Mouse (Mus musculus) skeletal muscle tissue, adult 2 months (tissue): ENCODE results near the gene Gmds.
A peak's percentile ranks its signal among the peaks of the same experiment; 100 is the strongest.

Source experiments
- DNase-seq: peaks from one replicate; pipeline ENCODE4 v3.0.0-alpha.2; 2012; ENCODE audit warnings: low read depth, low spot score

The Gmds gene

DNA sequence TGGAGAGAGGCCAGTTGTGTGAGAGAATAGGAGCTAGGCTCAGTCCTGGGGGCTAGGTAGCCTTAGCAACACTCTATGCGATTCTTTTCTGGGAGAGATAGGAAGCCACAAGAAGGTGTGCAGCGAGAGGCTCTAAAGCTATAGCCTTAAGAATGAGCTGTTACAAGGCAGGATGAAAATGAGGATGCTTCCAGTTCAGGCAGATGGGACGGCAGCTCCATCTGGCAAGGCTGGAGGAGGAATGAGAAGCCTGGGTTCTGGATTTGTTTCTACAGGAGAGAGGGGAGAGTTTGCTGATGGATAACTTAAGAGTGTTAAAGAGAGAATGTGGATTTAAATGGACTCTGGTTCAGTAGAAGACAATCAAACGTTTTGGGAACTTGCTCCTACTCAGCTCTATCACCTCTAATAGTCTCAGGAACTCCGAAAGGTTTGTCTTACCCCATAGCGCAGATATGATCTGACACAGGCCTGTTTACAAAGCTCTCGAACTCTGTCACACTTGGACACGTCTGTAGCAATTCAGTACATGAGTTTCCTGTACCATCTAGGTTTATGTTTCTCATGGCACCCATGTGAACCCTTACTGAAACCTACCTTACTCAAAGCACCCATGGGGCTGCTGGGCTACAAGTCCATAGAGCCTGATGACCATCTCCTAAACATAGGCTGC, 459.6 kb downstream of the Gmds start:
- DNase-seq = no peak

DNA sequence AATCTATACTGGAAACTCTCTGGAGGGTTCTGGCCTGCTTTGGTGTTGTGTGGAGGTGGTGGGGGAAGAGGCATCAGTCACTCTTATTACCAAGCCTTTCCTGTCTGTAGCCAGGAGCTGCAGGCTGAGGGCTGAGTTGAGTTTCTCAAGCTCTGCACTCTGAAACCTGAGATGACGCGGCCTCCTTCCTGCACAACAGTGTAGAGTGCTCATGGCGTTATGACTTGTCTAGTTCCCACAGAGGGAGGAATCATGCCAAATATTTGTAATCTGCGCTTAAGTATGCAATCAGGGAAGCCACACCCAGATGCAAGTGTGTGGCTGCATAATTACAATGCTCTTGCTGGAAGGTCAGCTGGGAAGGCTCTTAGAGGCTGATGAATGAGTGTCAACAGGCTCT, 461.5 kb downstream of the Gmds start:
- peak; percentile 8 for DNase-seq

DNA sequence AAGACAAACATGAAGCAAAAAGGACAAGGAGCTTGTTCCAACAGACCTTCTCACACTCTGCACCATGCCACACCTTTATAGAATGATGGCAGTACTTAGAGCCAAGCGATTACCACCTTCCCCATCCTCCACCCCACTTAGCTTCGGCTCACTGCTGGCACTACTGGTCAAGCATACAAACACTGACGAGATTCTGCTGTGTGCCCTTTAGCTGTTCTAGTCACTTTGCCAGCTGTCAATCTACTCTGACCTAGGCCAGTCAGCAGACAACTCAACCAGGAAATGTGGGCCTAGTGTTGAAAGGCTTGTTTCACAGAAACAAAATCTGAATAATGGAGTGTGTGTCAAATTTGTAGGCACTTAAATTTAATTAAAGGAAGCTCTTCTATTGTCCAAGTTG, 464.1 kb downstream of the Gmds start:
- DNase-seq = no peak

DNA sequence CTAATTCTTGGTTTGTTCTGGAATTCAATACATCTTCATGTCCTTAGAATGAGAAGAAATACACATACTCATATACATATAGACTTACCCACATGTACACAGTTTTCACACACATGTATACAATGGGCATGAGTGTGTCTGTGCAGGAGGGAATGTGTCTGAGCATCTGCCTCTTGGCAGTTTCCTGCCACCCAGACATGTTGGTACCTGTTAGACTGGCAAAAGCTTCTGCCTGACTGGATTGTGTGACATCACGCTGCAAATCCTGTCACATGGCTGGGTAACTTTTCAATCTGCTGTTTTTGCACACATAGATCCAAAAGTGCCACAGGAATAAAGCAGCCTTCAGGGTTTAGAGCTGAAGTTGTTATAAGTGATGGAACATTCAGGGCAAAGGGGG, 465.3 kb downstream of the Gmds start:
- DNase-seq = no peak

DNA sequence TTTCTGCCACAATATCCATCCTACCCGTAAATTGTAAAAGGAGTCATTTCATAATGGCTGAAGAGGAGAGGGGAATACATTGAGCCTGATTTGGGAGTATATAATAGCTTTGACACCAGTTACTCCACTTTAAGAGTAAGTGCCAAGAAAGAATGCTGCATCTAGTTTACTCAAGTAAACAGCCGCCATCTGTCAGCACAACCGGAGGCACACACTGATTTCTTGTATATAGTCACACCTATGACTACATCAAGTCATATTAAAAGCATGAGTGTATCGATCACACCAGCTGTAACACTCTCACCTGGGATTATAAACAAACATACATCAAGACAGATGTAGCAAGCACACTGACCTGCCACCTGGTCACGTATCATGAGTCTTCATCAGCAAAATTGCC, 473.8 kb downstream of the Gmds start:
- no peak for DNase-seq

DNA sequence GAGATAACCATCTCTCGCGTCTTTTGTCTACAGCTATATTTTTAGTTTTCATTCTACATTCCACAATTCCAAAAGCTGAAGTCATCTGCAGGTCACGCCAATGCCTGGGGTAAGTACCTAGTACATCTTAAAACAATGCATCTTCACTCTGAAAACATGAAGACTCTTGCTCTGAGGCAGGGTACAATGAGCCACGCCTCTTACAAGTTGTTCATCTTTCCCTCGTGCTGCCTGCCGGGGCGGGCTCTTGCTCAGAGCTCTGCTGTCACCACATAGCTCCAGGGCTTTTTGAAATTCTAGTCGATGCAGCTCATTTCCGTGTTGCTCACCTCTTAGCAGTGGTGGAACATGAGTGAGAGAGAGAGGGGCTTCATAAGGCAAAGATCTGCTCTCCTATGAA, 475.1 kb downstream of the Gmds start:
- no peak for DNase-seq

DNA sequence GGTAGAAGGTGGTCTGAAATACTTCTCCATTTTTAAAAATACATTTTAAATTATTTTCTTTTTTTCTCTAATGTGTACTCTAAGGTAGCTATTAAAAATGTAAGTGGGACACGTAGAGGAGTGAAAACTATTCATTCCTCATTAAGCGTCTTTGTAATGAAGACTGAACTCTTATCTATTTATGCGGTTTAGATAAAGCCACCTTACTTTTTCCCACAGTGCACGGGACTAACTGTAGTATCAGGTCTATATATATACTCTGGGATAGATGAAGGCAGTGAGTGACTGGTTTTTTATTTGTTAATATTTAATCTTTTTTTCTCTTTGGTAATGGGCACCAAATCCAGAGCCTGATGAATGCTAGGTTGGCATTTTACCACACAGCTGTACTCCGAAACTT, 478.3 kb downstream of the Gmds start:
- DNase-seq = no peak

DNA sequence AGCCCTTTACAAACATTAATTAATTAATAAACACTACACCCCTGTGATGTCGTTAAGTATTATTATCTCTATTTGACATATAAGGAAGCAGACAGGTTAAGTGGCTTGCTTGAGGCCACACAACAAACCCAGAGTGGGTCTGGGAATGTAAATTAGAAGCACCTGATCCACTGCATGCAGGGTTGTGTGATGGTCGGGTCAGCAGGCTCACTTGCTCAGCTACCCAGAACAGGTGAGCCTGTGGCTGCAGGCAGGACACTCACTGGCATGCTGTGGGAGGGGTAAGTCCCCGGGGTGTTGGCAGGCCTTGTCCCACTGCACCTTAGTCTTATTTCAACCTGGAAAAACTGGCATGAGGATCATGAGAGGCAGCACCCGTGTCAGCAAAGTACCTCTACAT, 484.5 kb downstream of the Gmds start:
- no peak for DNase-seq

DNA sequence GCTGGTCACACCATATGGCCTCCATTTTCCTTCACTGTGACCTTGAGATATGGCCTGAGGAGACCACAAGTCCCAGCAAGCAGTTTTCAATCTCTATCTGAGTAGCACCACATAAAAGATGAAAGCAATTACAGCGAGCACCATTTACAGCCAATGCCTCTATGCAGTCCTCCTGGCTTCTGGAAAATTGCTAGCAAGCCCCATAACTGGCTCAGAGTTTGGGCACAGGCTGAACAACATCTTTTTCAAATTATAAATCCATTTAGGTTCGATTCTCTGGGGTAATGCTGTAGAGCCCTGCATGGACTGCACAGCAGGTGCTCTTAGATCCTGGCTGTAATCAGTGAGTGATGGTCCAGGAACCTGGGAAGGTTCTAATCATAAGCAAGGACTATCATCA, 485.0 kb downstream of the Gmds start:
- no peak for DNase-seq

DNA sequence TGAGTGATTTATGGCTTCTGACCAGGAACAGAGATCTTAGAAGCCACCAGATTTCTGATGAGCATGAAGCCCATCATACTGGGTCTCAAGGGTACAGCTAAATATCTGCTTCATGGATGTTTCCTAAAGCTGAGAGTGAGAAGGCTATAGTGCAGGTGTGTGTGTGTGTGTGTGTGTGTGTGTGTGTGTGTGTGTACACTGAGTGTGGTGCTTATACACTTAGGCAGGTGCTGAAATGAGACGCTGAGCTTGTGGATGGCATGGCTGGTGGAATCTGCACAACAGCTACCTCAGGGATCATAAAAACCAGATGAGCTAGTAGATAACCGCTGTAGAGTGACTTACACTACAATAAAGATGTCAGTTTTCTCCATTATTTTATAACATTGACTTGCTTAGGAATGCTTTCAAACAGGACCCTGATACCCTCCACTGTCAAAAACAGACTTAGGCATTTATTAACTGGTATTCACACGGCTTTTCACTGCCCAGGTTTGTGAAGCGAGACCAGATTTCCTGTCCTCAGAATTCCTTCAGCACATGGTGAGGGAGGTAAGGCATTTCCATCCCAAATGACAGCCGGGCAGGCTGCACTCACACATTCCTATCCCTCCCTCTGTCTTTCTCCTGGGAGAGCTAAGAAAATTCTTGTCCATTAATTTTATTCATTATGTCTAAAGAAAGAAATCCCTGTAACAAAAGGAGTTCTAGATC, 489.1 kb downstream of the Gmds start:
- DNase-seq = no peak

DNA sequence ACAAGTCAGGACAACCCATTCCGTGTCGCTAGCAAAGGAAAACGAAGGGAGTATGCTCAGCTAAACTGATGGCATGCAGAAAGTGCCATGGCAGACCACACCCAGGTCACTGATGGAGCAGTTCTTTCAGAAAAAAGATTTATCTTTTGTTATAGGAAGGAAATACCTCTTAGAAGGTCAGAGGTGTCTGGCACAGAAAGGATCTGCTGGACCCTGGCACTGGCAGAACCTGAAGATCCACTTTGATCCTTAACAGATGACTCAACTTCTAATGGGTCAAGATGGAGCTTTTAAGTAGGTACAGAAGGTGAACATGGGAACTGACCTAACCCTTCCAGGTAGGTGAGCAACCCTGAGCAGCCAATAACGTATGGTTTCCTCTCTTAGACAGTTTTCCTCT, 502.7 kb downstream of the Gmds start:
- DNase-seq = no peak

DNA sequence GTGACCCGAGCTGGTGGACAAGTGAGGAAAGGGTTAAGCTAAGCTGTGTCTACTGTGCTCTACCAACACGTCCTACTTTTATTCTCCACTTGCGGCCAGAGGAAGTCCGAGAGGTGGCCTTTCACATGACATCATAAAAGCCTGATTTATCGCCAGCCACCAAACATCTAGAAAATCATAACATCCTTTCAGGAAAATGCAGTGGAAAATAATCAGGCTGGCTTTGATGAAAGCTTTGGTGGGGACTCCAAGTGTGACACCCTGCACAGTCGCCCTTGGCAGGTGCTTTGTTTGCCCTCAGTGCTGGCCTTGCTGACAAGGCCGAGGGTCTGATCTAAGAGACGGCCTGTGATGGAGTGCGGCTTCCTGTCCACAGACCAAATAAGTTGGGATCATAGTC, 508.2 kb downstream of the Gmds start:
- no peak for DNase-seq

DNA sequence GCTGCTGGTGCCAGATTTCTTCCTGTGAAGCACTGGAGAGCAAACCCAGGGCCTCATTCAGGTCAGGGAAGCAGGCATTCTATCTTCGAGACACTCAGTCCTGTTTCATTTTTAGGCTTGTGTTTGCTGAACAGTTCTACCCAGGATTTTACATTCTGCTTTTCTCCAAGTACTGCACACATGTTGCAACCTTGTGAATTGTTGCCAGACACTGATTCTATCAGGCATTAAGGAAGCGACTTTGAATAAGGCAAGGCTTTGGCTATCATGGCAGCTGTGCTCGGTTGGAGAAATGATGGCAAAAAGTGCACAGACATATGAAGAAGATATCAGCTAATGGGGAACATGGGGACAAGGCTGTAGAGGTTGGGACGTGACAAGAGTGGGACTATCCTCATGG, 510.1 kb downstream of the Gmds start:
- DNase-seq = no peak

DNA sequence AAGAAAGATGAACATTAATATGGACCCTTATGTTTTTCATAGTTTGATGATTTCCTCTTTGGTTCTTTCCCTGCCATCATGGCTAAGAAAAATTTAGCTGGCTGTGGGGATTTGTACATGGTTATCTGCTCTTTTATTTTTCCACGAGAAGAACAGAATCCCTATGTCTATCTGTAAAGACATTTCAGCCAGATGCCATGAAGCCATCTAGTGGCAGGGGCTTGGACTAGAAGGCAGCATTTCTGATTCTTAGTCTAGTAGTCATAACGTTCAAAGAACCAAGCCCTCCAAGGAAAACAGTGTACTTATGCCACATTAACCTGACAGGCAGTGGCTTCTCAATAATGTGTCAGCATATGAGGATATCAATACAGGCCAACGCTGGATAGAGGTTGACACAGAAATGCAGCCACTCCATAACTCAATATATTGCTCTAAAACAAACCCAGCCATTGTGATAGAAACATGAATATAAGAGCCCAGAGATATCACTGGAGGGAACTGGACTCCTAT, 510.7 kb downstream of the Gmds start:
- no peak for DNase-seq

DNA sequence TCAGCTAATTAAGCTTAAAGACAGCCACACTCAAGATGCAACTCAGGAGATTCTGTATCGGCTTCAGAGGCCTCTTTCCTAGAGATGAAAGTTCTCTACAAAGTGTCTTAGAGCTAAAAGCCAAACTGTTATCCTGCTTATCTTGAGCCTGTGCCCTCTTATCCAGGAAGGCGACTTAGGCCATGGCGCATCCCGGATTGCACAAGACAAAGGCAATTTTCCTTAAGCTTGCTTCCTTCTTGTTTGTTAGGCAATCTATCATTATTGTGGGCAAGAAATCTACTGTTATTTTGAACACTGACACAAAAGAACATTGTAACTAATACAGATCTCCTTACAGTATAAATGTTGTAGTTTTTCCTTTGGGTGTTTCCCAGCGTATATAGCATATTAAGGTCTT, 511.4 kb downstream of the Gmds start:
- DNase-seq = no peak

DNA sequence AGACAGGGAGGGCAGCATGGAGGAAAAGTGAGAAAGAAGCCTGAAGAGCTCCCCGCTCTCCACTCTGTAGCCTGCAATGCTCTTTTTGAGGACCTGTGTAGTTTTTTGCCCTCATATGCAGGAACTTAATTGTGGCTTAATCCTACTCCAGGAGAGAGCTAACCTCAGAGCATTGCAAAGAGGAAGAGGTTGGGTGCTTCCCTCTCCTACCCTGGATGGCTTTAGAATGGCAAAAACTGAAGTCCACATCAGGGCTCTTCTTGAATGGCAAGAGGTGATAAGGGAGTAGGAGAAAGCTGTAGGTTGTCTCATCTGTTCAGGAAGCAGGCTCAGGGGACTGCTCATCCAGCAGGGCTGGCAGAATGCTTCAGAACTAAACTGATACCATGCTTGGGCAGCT, 513.4 kb downstream of the Gmds start:
- DNase-seq = no peak

DNA sequence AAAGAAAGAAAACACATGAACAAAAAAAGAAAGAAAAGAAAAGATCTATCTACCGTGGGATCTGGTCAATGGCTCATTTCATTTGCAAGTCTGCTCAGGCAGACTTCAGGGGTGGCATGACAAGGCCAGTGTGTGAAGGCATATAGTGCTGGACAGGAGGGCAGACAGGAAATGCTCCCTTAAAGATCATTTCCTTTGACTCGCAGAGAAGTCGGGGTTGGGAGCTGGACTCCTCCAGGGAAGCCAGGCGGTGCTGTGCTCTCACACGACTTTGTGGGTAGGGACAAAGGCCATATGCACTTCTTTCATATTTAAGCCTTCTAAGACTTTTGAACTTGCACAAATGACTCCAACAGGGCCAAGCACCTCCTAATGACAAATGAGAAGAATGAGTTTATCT, 515.2 kb downstream of the Gmds start:
- DNase-seq = no peak

DNA sequence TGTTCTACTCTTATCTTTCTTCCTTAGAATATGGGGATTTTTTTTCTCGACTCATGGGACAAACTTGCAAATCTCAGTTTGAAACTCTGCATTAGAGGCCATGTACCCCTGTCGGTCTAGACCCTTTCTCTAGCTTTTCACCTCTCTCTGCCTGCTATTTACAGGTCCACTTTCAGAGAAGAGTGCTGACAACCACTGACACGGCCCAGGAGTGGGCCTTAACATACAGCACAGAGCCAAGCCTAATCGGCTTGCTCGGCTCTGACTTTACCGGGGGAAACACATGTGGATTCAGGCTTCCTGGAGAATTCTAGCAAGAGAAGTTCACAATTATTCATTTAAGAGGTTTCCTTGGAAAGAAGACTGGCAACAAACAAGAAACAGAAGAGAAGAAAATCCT, 517.5 kb downstream of the Gmds start:
- DNase-seq = no peak

DNA sequence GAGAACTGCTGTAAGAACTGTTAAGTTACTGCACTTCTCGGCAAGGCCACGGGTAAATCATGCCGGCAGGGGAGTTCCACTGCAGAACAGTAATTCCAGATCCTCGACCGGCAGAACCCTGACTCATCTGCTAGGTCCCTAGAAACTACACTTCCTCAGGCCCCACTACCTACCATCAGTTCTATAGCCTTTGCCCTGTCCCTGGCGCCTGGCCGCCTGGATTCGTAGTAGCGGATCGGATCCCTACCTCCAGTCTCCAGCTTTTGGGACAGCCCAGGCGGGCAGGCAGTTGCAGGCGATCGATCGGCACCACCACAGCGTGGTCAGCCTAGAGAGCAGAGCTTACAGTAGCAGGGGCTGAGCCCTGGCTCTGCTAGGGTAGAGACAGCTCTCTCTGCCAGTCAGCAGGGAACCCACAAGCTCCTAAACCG, 517.9 kb downstream of the Gmds start:
- DNase-seq = no peak

DNA sequence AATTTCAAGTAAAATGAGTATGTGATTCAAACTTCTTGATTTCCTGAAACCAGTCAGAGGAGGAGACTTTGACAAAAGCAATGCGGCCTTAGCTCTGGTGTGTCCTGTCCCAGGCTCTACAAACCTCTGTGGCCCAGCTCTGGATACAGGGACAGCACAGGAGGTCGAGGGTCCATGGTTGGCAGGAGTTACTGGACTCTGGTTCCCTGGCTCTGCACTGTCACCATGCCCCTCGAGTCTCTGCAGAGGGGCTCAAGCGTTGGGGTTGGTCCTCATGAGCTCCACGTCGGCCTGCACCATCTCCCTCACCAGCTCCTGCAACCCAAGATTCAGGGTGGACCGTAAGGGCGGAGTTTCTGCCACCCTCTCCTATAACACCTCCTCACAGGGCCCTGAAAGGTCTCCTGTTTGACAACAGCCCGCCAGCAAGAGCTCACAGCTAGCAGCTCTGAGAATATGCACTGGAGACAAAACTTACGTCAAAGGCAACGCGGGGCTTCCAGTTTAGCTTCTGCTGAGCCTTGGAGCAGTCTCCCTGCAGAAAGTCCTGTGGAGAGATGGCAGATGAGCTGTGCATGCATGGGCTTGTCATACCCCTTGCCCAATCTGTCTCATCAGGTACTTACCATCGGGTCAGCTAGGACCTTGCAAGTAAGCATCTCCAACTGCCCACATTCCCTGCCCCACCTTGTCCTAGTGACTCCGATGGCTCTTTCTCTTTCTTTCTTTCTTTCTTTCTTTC, 518.7 kb downstream of the Gmds start:
- no peak for DNase-seq

DNA sequence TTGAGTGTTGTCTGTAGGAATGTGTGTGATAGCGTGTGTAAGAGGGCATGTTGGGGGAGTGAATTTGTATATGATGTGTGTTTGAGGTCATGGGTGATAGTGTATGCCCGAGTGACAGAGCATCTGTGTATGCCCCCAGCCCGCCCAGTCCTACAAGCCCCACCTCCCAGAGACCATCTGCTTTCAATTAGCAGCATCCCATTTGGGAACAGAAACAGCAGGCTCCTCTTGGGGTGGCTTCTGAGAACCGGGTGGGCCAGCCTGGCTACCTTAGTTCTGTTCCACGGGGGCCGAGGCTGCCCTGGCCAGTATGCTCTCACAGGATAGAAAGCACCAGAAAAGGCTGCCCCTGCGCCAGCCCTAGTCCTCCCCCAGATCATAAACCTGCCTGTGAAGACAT, 520.2 kb downstream of the Gmds start:
- DNase-seq = no peak

DNA sequence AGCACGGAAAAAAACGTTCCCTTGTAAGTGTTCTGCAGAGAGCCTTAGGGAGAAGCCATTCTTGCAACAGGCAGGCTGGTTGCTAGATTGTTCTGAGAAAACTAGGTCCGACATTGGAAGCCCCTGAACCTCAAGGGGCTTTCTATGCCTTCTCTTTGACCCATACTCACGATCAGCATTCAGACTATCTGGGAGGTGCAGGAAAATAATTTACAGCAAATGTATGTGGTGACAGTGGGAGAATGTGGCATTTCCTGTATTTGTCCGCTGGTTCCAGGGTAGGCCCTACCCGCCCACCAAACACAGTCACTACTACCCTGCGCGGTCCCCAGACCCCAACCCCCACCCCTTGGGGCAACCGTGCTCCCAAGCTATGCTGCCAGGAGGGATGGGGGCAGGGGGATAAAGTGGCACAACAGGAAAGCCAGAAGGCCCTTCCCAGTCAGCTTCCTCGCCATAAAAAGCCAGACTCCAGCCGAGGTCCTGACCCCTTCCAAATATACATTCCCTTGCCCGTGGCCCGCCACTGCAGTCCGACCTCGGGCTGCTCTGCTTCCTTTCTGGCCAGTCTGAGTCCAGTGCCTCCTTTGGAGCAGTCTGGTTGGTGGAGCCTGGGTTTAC, 523.0 kb downstream of the Gmds start:
- DNase-seq = no peak
